Mouse (Mus musculus): ENCODE measurements around the gene Apol8.
"Not testable (repeated sequence)": the region's sequence is repeated elsewhere in the genome, so short reads cannot be mapped to it uniquely, and the experiment has no call there.

- TF ChIP-seq CTCF (conservative IDR thresholded peaks at IDR 0.05; ENCODE audit: low read length); POU5F1 (IDR thresholded peaks at IDR 0.05; ENCODE audit: borderline replicate concordance, low read length); NANOG (IDR thresholded peaks at IDR 0.05; ENCODE audit: borderline replicate concordance, low read length): not testable (repeated sequence)
These were observed 15.2 kb downstream of the Apol8 start for GRCm38 (mm10) chr15:77741556-77741955.
